Mouse (Mus musculus) hematopoietic multipotent progenitor cell, adult 10-12 weeks (in vitro differentiated cells): Measurements from ENCODE around the gene Gm1330. TPM values are rescaled to one million over a fixed set of nuclear protein-coding genes. Genes with fewer than 3 reads are reported as not detected.

Source experiments
- polyA plus RNA-seq: library from polyadenylated mRNA; stranded (reverse); fragments of >175 nt; gene quantifications from 2 replicates; pipeline ENCODE4 v1.2.3, GENCODE M21; 2012; ENCODE audit warnings: low replicate concordance

Gm1330 gene
- polyA plus RNA-seq: not detected in 2 replicates

GRCm38 (mm10) chr2:149003151-149003550, at the start of gene Gm1330:
Gene Gm1330 (minus strand): TSS chr2:149003251.

DNA sequence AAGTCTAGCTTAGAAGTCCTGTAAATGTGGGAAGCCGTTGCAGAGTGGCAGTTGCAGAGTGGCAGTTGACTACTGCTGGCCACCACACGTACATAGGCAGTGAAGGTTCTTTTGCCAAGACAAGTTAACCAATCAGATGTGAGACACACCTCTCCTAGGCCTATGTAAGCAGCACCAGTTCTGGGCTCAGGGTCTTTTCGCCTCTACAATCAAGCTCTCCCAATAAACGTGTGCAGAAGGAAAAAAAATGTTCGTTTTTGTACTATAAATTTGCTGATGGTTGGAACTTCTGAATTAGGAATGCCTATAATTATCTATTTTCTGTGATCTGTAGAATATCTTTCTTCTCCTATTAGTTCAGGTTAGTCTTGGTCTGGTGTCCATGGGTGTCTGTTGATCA, 14.1 kb upstream of the Gm1330 start, which contains the start of gene Gm10750:
Gene Gm10750, minus strand, starts transcription at position 101 of the 400 bp plus-strand sequence.

Other genes starting within 250 kb of the Gm1330 start
- gene Cst11, start 231.8 kb downstream of the Gm1330 start, polyA plus RNA-seq: not detected in 2 replicates
- gene 8030411F24Rik, start 221.2 kb downstream of the Gm1330 start, polyA plus RNA-seq: not detected in 2 replicates
- gene Cst12, start 213.9 kb downstream of the Gm1330 start, polyA plus RNA-seq: not detected in 2 replicates
- not detected in 2 replicates for gene Cst8, start 204.5 kb downstream of the Gm1330 start, polyA plus RNA-seq
- gene Cst13, start 183.2 kb downstream of the Gm1330 start, polyA plus RNA-seq: not detected in 2 replicates
- gene Cst9, start 168.1 kb downstream of the Gm1330 start, polyA plus RNA-seq: not detected in 2 replicates
- gene 9230104L09Rik, start 138.2 kb downstream of the Gm1330 start, polyA plus RNA-seq: not detected in 2 replicates
- 1,287 and 1,290 TPM in 2 replicates for gene Cst3, start 127.6 kb downstream of the Gm1330 start, polyA plus RNA-seq
- not detected in 2 replicates for gene Gm10750, start 14.0 kb upstream of the Gm1330 start, polyA plus RNA-seq